Mouse (Mus musculus): ENCODE measurements around the gene Gm42791.

- TF ChIP-seq POLR2A (IDR thresholded peaks at IDR 0.05; ENCODE audit: borderline replicate concordance, control insufficient read depth, low read depth, low read length): no peak
- no peak for TF ChIP-seq CTCF (IDR thresholded peaks at IDR 0.05; ENCODE audit: control insufficient read depth, insufficient read depth, low read length)
These were observed 21.8 kb downstream of the Gm42791 start for GRCm38 (mm10) chr5:148973019-148973668.

Measured in bone marrow, adult 2 months (tissue).